Mouse (Mus musculus) heart, embryonic 15.5 days (tissue): ENCODE results near the gene Bnipl. TPM values are rescaled to one million over a fixed set of nuclear protein-coding genes. Genes with fewer than 3 reads are reported as not detected.
A peak's percentile ranks its signal among the peaks of the same experiment; 100 is the strongest.
"Not testable (repeated sequence)": the region's sequence is repeated elsewhere in the genome, so short reads cannot be mapped to it uniquely, and the experiment has no call there.

Source experiments
- ATAC-seq: fragments of 200-750 bp; cut with Nextera tagmentation; replicated peaks from 2 replicates; pipeline ENCODE4 v1.8.0; 2017; ENCODE audit warnings: low read depth, moderate TSS enrichment; ENCODE audit not compliant: insufficient number of reproducible peaks, insufficient read depth, low FRiP score
- H3K27ac ChIP-seq: fragments of 300-500 bp; sonication (generic); 2 replicates; pipeline ENCODE4 v1.5.1; 2015; ENCODE audit warnings: mild to moderate bottlenecking, inconsistent platforms
- H3K27me3 ChIP-seq: fragments of 300-500 bp; sonication (generic); 2 replicates; pipeline ENCODE4 v1.6.1; 2015; ENCODE audit warnings: inconsistent platforms
- H3K36me3 ChIP-seq: fragments of 300-500 bp; sonication (generic); 2 replicates; pipeline ENCODE4 v1.6.1; 2015; ENCODE audit warnings: mild to moderate bottlenecking, inconsistent platforms
- H3K4me1 ChIP-seq: fragments of 300-500 bp; sonication (generic); replicated peaks from 2 replicates; pipeline ENCODE4 v1.6.1; 2015; ENCODE audit warnings: inconsistent platforms
- H3K4me2 ChIP-seq: fragments of 300-500 bp; sonication (generic); 2 replicates; pipeline ENCODE4 v1.6.1; 2015; ENCODE audit warnings: inconsistent platforms, mild to moderate bottlenecking, moderate library complexity
- H3K4me3 ChIP-seq: fragments of 300-500 bp; sonication (generic); 2 replicates; pipeline ENCODE4 v1.5.1; 2015; ENCODE audit warnings: mild to moderate bottlenecking, inconsistent platforms
- H3K9ac ChIP-seq: fragments of 300-500 bp; sonication (generic); 2 replicates; pipeline ENCODE4 v1.6.1; 2015; ENCODE audit warnings: mild to moderate bottlenecking, inconsistent platforms
- H3K9me3 ChIP-seq: fragments of 300-500 bp; sonication (generic); replicated peaks from 2 replicates; pipeline ENCODE4 v1.6.1; 2016; ENCODE audit warnings: inconsistent platforms
- WGBS: fragments of 180-500 bp; shearing (Covaris S2); methylation state at CpG from one replicate; pipeline ENCODE4 v1.1.7; 2015; ENCODE audit warnings: mixed read lengths; 5-methylcytosine and 5-hydroxymethylcytosine counted together
- polyA plus RNA-seq: library from polyadenylated mRNA; unstranded; fragments of >200 nt; fragmentation: Nextera tagmentation; extraction: Ambion mirVana; gene quantifications from 2 replicates; pipeline ENCODE4 v1.2.1, GENCODE M21; 2015

Gene Bnipl
- polyA plus RNA-seq, 1 experiment from 2014 or later: 0.06 TPM

- Histone ChIP-seq H3K4me3 (peak within 1 kb of the TSS; percentile 93), H3K36me3 (peaks cover 19% of the 10 kb centered on the region), H3K4me2 (peak within 1 kb of the TSS; percentile 70), H3K27ac (peak within 1 kb of the TSS; percentile 92), H3K9me3 (no peaks in the 10 kb centered on the region), H3K4me1 (peaks cover 53% of the 10 kb centered on the region), H3K9ac (peak within 1 kb of the TSS; percentile 98), H3K27me3 (no peaks in the 10 kb centered on the region)
- WGBS: under 1% methylated on average over 62 of the region's 64 CpGs
- ATAC-seq: peak; percentile 89
These were observed 22.7 kb downstream of the Bnipl start, which contains the start of gene Cdc42se1 for GRCm38 (mm10) chr3:95228148-95228893. Gene Cdc42se1, plus strand, starts transcription at chr3:95228732.

- Histone ChIP-seq H3K4me1 (peaks cover 48% of the 10 kb centered on the region), H3K27me3 (no peaks in the 10 kb centered on the region), H3K9me3 (no peaks in the 10 kb centered on the region), H3K4me2 (peak overlapping the region; percentile 70), H3K27ac (0 out of 2 replicates have a peak overlapping the region, but pooled peaks have one; percentile 8), H3K9ac (peak overlapping the region; percentile 98; the same call in 1 of the 2 replicates), H3K36me3 (peaks cover 10% of the 10 kb centered on the region; the same call in 1 of the 2 replicates), H3K4me3 (peak overlapping the region; percentile 93)
- no peak for ATAC-seq
- WGBS: 23% methylated on average over 1 of the region's 1 CpGs
These were observed 23.8 kb downstream of the Bnipl start for GRCm38 (mm10) chr3:95227214-95227613.

- Histone ChIP-seq H3K4me2 (no peak overlapping the region), H3K36me3 (peaks cover 11% of the 10 kb centered on the region; the same call in 1 of the 2 replicates), H3K9ac (no peak overlapping the region), H3K9me3 (no peaks in the 10 kb centered on the region), H3K4me1 (peaks cover 21% of the 10 kb centered on the region), H3K27me3 (no peaks in the 10 kb centered on the region), H3K4me3 (no peak overlapping the region), H3K27ac (no peak overlapping the region)
- no peak for ATAC-seq
- WGBS: 27% methylated on average over 6 of the region's 6 CpGs
These were observed 26.7 kb downstream of the Bnipl start for GRCm38 (mm10) chr3:95224295-95224694.

GRCm38 (mm10) chr3:95223041-95223440 is 28.0 kb downstream of the Bnipl start:
- 0 out of 2 replicates have a peak overlapping the region, but pooled peaks have one; percentile 23 for H3K27ac ChIP-seq
- WGBS: 94% methylated on average over 2 of the region's 2 CpGs
- ATAC-seq: no peak

GRCm38 (mm10) chr3:95218466-95219137 is 32.4 kb downstream of the Bnipl start:
- Histone ChIP-seq H3K4me3 (peak overlapping the region; percentile 72), H3K36me3 (peaks cover 27% of the 10 kb centered on the region; the same call in 1 of the 2 replicates), H3K27ac (peak overlapping the region; percentile 99), H3K4me2 (peak overlapping the region; percentile 65), H3K27me3 (no peaks in the 10 kb centered on the region), H3K9ac (no peak overlapping the region), H3K9me3 (no peaks in the 10 kb centered on the region), H3K4me1 (peaks cover 16% of the 10 kb centered on the region)
- ATAC-seq: no peak
- 81% methylated on average over 6 of the region's 6 CpGs for WGBS

More at GRCm38 (mm10) chr3:95223041-95223440, 28.0 kb downstream of the Bnipl start:
- Histone ChIP-seq H3K4me2 (no peak overlapping the region), H3K9ac (no peak overlapping the region), H3K4me1 (peaks cover 23% of the 10 kb centered on the region), H3K4me3 (no peak overlapping the region), H3K36me3 (peaks cover 11% of the 10 kb centered on the region; the same call in 1 of the 2 replicates), H3K9me3 (no peaks in the 10 kb centered on the region), H3K27me3 (no peaks in the 10 kb centered on the region)

- peak within 1 kb of the TSS; percentile 87 for H3K9ac ChIP-seq
- peak within 1 kb of the TSS; percentile 72 for H3K4me3 ChIP-seq
- peaks cover 27% of the 10 kb centered on the region; the same call in 1 of the 2 replicates for H3K36me3 ChIP-seq
- H3K27ac ChIP-seq: peak within 1 kb of the TSS; percentile 99
- H3K27me3 ChIP-seq: no peaks in the 10 kb centered on the region
- H3K4me2 ChIP-seq: peak within 1 kb of the TSS; percentile 65
- WGBS: 0% methylated on average over 56 of the region's 56 CpGs
- H3K9me3 ChIP-seq: no peaks in the 10 kb centered on the region
- H3K4me1 ChIP-seq: peaks cover 16% of the 10 kb centered on the region
- ATAC-seq: peak; percentile 91
These were observed 33.5 kb downstream of the Bnipl start, which contains the start of gene Gabpb2 for GRCm38 (mm10) chr3:95217255-95218134. Gene Gabpb2, minus strand, starts transcription at chr3:95217916.

GRCm38 (mm10) chr3:95216655-95217254 is 34.2 kb downstream of the Bnipl start:
- peaks cover 29% of the 10 kb centered on the region for H3K36me3 ChIP-seq
- peak overlapping the region; percentile 99 for H3K27ac ChIP-seq
- no peaks in the 10 kb centered on the region for H3K9me3 ChIP-seq
- no peak; the same call in none of the 2 replicates for ATAC-seq
- H3K4me1 ChIP-seq: peaks cover 14% of the 10 kb centered on the region
- H3K9ac ChIP-seq: peak overlapping the region; percentile 87
- peak overlapping the region; percentile 65 for H3K4me2 ChIP-seq
- H3K4me3 ChIP-seq: peak overlapping the region; percentile 72
- no peaks in the 10 kb centered on the region for H3K27me3 ChIP-seq
- WGBS: 13% methylated on average over 4 of the region's 4 CpGs

GRCm38 (mm10) chr3:95213609-95213975 is 37.4 kb downstream of the Bnipl start:
- WGBS: 100% methylated on average over 1 of the region's 1 CpGs
- Histone ChIP-seq H3K4me2 (no peak overlapping the region), H3K4me1 (peaks cover 14% of the 10 kb centered on the region), H3K36me3 (peaks cover 20% of the 10 kb centered on the region), H3K27ac (no peak overlapping the region), H3K9ac (no peak overlapping the region), H3K27me3 (no peaks in the 10 kb centered on the region), H3K9me3 (no peaks in the 10 kb centered on the region), H3K4me3 (no peak overlapping the region)
- no peak for ATAC-seq

GRCm38 (mm10) chr3:95212889-95213608 is 37.9 kb downstream of the Bnipl start:
- H3K36me3 ChIP-seq: peaks cover 20% of the 10 kb centered on the region
- not testable (repeated sequence) for H3K27ac ChIP-seq, ATAC-seq, H3K4me1 ChIP-seq, H3K4me2 ChIP-seq, H3K9me3 ChIP-seq, H3K9ac ChIP-seq, H3K4me3 ChIP-seq, H3K27me3 ChIP-seq
- 87% methylated on average over 9 of the region's 10 CpGs for WGBS

- no peaks in the 10 kb centered on the region for H3K27me3 ChIP-seq
- no peak overlapping the region for H3K27ac ChIP-seq
- no peaks in the 10 kb centered on the region for H3K9me3 ChIP-seq
- H3K9ac ChIP-seq: no peak overlapping the region
- H3K4me3 ChIP-seq: no peak overlapping the region
- ATAC-seq: no peak
- 88% methylated on average over 2 of the region's 2 CpGs for WGBS
- H3K4me1 ChIP-seq: no peaks in the 10 kb centered on the region
- peaks cover 35% of the 10 kb centered on the region for H3K36me3 ChIP-seq
- no peak overlapping the region for H3K4me2 ChIP-seq
These were observed 40.4 kb downstream of the Bnipl start for GRCm38 (mm10) chr3:95210585-95210984.
